Mouse (Mus musculus): Measurements from ENCODE around the gene Pheta2.

GRCm38 (mm10) chr15:82368146-82368545 lies 29.4 kb downstream of the Pheta2 start:
- no peak for TF ChIP-seq TAL1 (IDR thresholded peaks at IDR 0.05; ENCODE audit: low read length)
- no peak for TF ChIP-seq GATA1 (IDR thresholded peaks at IDR 0.05; ENCODE audit: low read length)

Measured in erythroblast, embryonic 14.5 days (primary cell).